Mouse (Mus musculus) kidney, adult 2 months (tissue): ENCODE results near the gene Zfp202. TPM values are rescaled to one million over a fixed set of nuclear protein-coding genes. Genes with fewer than 3 reads are reported as not detected.
A peak's percentile ranks its signal among the peaks of the same experiment; 100 is the strongest.

Source experiments
- DNase-seq: peaks from one replicate; pipeline ENCODE4 v3.0.0; 2021
- H3K27ac ChIP-seq: fragments of 200-500 bp; 2 replicates; pipeline ENCODE4 v1.5.1; 2012; ENCODE audit warnings: low read depth, low read length, control low read depth, inconsistent platforms; ENCODE audit not compliant: insufficient read depth
- H3K27me3 ChIP-seq: fragments of 200-500 bp; replicated peaks from 2 replicates; pipeline ENCODE4 v1.6.1; 2012; ENCODE audit warnings: mild to moderate bottlenecking, moderate library complexity, low read length, inconsistent platforms; ENCODE audit not compliant: control insufficient read depth, insufficient read depth
- H3K36me3 ChIP-seq: fragments of 200-500 bp; 2 replicates; pipeline ENCODE4 v1.6.1; 2012; ENCODE audit warnings: mild to moderate bottlenecking, moderate library complexity, low read length, inconsistent platforms; ENCODE audit not compliant: control insufficient read depth, insufficient read depth
- H3K4me1 ChIP-seq: fragments of 200-500 bp; 2 replicates; pipeline ENCODE4 v1.6.1; 2011; ENCODE audit warnings: low read length; ENCODE audit not compliant: control insufficient read depth, insufficient read depth
- H3K4me3 ChIP-seq: fragments of 200-500 bp; 2 replicates; pipeline ENCODE4 v1.5.1; 2011; ENCODE audit warnings: mild to moderate bottlenecking, low read depth, low read length, control low read depth; ENCODE audit not compliant: insufficient read depth
- CTCF ChIP-seq: fragments of 200-500 bp; conservative IDR thresholded peaks from 2 replicates; pipeline ENCODE4 v1.5.1; 2011; ENCODE audit warnings: low read depth, mild to moderate bottlenecking, control low read depth, low read length, moderate library complexity, mixed read lengths; ENCODE audit not compliant: insufficient read depth, insufficient read length
- POLR2A ChIP-seq: fragments of 200-500 bp; IDR thresholded peaks from one replicate; pipeline ENCODE4 v1.6.1; 2011; ENCODE audit warnings: low read depth, low read length, control low read depth
- WGBS: fragments of 180-500 bp; shearing (Covaris S2); methylation state at CpG from one replicate; pipeline ENCODE4 v1.1.7; 2018; 5-methylcytosine and 5-hydroxymethylcytosine counted together
- polyA plus RNA-seq: library from polyadenylated mRNA; depleted of rRNA; stranded (reverse); fragments of >200 nt; gene quantifications from 2 replicates; pipeline ENCODE4 v1.2.3, GENCODE M21; 2012

Zfp202 gene
- polyA plus RNA-seq, 1 experiment: 0.94 TPM

DNA sequence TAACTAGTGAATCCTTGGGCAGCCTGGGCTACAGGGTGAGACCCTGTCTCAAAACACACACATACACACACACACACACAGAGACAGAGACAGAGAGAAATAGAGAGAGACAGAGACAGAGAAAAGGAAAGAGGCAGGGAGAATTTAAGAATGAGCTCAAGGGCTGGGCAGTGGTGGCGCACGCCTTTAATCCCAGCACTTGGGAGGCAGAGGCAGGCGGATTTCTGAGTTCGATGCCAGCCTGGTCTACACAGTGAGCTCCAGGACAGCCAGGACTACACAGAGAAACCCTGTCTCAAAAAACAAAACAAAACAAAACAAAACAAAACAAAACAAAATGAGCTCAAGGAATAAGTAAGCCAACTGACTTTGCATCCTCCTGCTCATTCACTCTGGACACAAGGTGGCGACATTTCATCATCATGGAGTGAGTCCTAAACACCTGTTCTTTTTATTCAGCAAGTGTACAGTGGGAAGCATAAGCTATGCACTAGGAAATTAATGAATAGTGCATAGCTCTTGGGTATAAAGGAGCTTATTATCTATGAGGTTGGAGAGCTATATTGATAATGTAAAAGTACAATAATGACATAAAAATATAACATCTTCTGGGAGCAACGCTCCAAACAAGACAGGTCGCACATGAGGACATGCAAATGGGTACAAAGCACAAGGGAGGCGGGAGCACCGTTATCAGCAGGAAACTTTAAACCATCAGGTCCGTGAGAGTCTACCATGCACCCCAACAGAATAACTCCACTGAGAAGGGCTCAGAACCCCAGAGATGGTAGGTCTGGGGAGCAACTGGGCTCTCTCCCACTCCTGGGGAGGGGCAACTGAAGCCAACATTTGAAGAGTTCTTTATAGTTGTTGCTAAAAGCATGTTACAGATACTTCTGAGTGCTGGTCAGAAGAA lies 36.0 kb downstream of the Zfp202 start:
- no peaks in the 10 kb centered on the region for H3K4me1 ChIP-seq
- H3K27ac ChIP-seq: no peak overlapping the region
- no peaks in the 10 kb centered on the region for H3K36me3 ChIP-seq
- WGBS: 71% methylated on average over 10 of the region's 10 CpGs
- peaks cover 2% of the 10 kb centered on the region; the same call in 1 of the 2 replicates for H3K27me3 ChIP-seq
- peak; percentile 55 for DNase-seq
- no peak for TF ChIP-seq POLR2A
- TF ChIP-seq CTCF: peak; percentile 30
- no peak overlapping the region for H3K4me3 ChIP-seq

DNA sequence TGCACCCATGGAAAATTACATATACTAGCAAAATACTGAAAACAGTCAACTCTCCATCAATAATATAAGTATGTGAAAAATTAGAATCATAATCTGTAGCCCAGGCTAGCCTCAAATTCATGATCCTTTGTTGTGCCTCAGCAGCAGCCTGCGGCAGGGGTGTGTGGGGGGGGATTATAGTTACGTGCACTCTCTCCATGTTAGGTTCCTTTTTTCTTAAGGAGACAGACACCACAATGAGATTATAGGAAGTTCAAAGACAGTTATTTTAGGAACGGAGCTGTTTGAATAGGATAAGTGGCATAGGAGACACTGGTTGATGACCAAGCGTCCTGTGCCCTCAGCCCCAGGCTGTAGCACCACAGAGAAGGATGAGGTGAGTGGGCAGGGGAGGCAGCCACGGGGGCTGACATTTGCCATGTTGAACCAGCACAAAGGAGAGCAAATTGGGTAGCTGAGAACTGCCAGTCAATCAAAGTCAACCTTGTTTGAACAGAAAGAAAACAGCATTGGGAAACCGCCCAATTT lies 36.8 kb downstream of the Zfp202 start:
- no peak overlapping the region for H3K4me3 ChIP-seq
- TF ChIP-seq POLR2A (no peak), CTCF (no peak)
- no peak for DNase-seq
- H3K4me1 ChIP-seq: no peaks in the 10 kb centered on the region
- H3K27ac ChIP-seq: no peak overlapping the region
- H3K27me3 ChIP-seq: peaks cover 2% of the 10 kb centered on the region; the same call in 1 of the 2 replicates
- 67% methylated on average over 6 of the region's 6 CpGs for WGBS
- H3K36me3 ChIP-seq: no peaks in the 10 kb centered on the region

DNA sequence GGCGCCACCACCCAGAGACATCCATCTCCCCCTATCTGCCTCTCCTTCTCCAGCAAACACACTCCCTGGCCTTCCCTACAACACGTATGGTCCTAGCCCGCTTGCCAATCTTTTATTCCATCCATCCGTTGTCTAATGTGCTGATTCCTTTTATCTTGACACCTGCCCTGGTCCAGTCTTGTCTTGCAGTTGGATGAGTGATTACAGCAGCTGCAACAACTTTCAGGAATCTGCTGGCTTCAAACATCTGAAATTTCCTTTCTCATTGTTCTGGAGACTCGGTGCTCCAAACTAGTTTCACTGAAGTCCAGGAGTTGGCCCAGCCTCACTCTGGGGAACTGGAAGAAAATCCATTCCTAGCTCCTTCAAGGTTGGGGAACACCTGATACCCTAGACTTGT lies 37.4 kb downstream of the Zfp202 start:
- WGBS: 77% methylated on average over 5 of the region's 5 CpGs
- Histone ChIP-seq H3K27ac (no peak overlapping the region), H3K36me3 (no peaks in the 10 kb centered on the region), H3K27me3 (peaks cover 2% of the 10 kb centered on the region; the same call in 1 of the 2 replicates), H3K4me3 (no peak overlapping the region), H3K4me1 (no peaks in the 10 kb centered on the region)
- no peak for DNase-seq
- TF ChIP-seq CTCF (no peak), POLR2A (no peak)

DNA sequence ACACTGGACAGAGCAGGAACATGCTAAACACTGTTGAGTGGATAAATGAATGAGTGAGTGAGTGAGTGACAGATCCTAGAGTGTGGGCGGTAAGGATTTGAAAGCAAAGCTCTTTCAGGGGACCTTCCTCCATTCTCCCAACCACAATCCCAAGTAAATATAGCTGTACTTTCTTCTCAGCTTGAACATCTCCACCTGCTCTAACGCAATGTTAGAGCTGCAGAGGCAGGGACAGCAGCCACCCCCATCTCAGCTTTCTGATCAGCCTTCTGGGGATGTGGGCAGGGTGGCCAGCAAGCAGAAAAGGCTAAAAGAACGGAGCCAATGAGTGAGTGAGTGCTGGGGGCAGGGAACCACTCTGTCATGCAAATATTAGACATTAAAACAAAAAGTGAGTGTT lies 38.9 kb downstream of the Zfp202 start:
- H3K36me3 ChIP-seq: no peaks in the 10 kb centered on the region
- no peak overlapping the region for H3K27ac ChIP-seq
- peaks cover 2% of the 10 kb centered on the region; the same call in 1 of the 2 replicates for H3K27me3 ChIP-seq
- 87% methylated on average over 3 of the region's 3 CpGs for WGBS
- no peak overlapping the region for H3K4me3 ChIP-seq
- no peak for DNase-seq
- TF ChIP-seq CTCF (no peak), POLR2A (no peak)
- no peaks in the 10 kb centered on the region for H3K4me1 ChIP-seq

DNA sequence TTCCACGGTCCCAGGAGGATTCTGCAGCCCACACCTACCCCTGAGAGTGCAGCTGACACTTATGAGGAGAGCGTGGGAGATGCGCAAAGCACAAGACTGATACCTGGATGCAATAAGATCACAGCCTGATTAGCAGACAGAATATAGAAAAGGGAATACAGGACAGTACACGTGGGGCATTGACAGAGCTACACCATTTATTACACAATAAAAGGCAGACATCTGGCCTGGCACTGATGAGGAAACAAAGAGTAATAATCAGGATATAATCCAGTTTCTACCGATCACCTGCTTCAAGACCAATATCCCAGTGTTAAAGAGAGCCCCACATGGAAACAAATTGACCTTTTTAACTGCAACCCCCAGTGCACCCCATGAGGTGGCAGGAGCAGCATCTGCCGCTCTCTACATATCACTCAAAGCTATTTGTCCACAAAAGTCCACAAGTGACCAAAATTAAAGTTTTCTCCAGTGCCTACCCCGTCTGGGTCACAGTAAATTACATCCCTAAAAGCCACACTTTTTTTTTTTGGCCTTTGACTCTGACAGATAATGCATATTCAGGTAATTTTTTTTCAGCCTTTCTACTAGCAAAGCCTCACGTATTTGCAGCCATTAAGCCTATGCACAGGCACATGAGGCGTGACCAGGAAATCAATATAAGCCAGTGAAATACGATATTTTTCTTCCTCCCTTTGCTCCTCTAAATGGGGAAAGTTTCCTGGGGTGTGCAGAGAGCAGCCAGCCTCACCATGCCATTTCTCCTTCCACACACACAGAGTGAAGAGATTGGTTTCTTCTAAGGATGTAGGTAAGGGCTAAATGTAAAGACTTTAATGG lies 42.3 kb downstream of the Zfp202 start:
- 47% methylated on average over 10 of the region's 10 CpGs for WGBS
- Histone ChIP-seq H3K4me3 (no peak overlapping the region), H3K27ac (no peak overlapping the region), H3K4me1 (no peaks in the 10 kb centered on the region), H3K27me3 (peaks cover 2% of the 10 kb centered on the region; the same call in 1 of the 2 replicates), H3K36me3 (no peaks in the 10 kb centered on the region)
- no peak for DNase-seq
- TF ChIP-seq POLR2A: no peak
- no peak for TF ChIP-seq CTCF

DNA sequence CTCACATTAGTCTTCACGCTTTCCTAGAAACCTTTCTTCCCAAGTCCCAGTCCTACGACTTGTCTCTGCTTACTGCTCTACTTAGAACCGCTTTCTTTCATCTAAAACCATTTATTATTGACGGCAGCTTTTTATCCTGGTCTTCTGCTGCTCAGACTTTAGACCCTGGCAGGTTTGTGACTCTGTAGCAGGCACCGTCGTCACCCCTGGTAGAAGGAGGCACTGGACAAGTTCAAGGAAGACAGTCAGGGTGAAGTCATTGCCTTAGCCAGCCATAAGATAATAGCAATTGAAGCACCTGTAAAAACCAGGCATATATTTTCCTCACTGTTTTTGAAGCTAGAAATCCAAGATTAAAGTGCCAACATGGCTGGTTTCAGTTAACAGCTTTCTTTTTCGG lies 43.1 kb downstream of the Zfp202 start:
- no peak overlapping the region for H3K27ac ChIP-seq
- H3K27me3 ChIP-seq: peaks cover 2% of the 10 kb centered on the region; the same call in 1 of the 2 replicates
- no peak for TF ChIP-seq POLR2A
- WGBS: 73% methylated on average over 7 of the region's 7 CpGs
- H3K4me1 ChIP-seq: no peaks in the 10 kb centered on the region
- no peak overlapping the region for H3K4me3 ChIP-seq
- H3K36me3 ChIP-seq: no peaks in the 10 kb centered on the region
- DNase-seq: no peak
